Mouse (Mus musculus) splenic B cell, adult 2 months (primary cell): ENCODE results near the gene Lysmd1.
"Not testable (repeated sequence)": the region's sequence is repeated elsewhere in the genome, so short reads cannot be mapped to it uniquely, and the experiment has no call there.

ENCODE experiments used
- DNase-seq: peaks from one replicate; pipeline ENCODE4 v3.0.0-alpha.2; 2011; ENCODE audit warnings: low read depth, low spot score
- H3K27me3 ChIP-seq: 2 replicates; pipeline ENCODE4 v1.6.1; 2012; ENCODE audit warnings: mild to moderate bottlenecking, low read length, moderate library complexity, mixed read lengths; ENCODE audit not compliant: control insufficient read depth, poor library complexity, insufficient read depth, severe bottlenecking
- H3K36me3 ChIP-seq: 2 replicates; pipeline ENCODE4 v1.6.1; 2012; ENCODE audit warnings: mild to moderate bottlenecking, low read length, moderate library complexity, mixed read lengths; ENCODE audit not compliant: control insufficient read depth, poor library complexity, insufficient read depth, severe bottlenecking

Gene Lysmd1

GRCm38 (mm10) chr3:95133680-95134101, at the start of gene Lysmd1, which contains the start of gene Scnm1:
TSS of gene Lysmd1 (plus strand) at chr3:95134088.
TSS of gene Scnm1 (minus strand) at chr3:95134011.
- Histone ChIP-seq H3K27me3 (no peaks in the 10 kb centered on the region), H3K36me3 (peaks cover 11% of the 10 kb centered on the region)
- peak; percentile 95 for DNase-seq

- Histone ChIP-seq H3K36me3 (0 out of 2 replicates have a peak, but pooled peaks cover 2% of the 10 kb centered on the region), H3K27me3 (no peaks in the 10 kb centered on the region)
- no peak for DNase-seq
These were observed 45.8 kb upstream of the Lysmd1 start for GRCm38 (mm10) chr3:95088071-95088470.

DNA sequence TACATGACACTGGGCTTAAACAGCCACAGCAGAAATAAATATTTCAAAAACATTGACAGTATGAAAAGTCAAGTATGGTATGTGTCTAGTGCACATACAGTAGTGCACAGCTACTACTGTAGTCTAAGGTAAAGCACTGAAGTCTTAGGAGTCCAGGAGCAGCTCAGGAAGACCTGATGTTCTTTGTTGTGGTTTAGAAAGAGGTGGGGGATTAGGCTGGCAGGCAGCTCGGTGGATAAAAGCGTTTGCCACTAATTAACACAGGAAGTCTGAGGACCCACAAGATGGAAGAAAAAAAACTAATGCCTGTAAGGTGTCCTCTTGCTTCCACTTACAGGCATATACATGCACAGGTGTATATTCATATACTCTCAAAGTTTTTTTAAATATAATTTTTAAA, 33.0 kb upstream of the Lysmd1 start:
- Histone ChIP-seq H3K36me3 (0 out of 2 replicates have a peak, but pooled peaks cover 2% of the 10 kb centered on the region), H3K27me3 (no peaks in the 10 kb centered on the region)
- DNase-seq: no peak

- H3K27me3 ChIP-seq: no peaks in the 10 kb centered on the region
- H3K36me3 ChIP-seq: no peaks in the 10 kb centered on the region
- no peak for DNase-seq
These were observed 28.8 kb upstream of the Lysmd1 start for GRCm38 (mm10) chr3:95105121-95105520.

DNA sequence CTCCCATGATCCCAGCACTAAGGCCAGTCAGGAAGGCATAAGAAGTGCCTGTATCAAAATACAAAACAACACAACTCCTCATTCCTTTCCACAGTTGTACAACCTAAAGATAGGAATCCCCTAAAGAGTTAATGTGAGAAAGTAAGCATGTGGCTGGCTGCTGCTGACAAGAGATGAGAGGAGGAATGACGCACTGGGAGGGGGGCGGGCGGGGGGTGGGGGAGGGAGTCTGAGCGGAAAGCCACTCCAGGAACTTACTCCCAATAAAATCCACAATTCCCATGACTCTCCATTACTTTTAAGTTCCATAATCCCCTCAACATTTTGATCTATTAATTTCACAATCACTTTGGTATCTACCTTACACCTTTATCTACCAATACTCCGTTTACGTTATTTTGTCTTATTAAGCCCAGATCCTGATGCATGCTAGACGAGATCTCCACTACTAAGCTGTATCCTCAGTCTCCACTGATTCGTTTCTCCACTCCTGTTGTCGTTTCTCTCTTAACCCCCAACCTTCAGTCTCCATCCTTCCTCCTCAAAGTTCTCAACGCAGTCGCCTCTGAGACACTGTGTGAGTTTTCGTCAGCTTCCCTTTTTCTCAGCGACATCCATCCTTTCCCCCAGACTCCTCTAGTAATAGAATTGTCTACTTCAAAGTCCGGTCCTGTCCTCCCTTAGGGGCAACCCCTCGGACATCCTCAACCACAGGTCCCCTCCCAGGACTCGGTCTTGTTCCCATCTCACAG, 28.1 kb upstream of the Lysmd1 start:
- DNase-seq: peak; percentile 34

DNA sequence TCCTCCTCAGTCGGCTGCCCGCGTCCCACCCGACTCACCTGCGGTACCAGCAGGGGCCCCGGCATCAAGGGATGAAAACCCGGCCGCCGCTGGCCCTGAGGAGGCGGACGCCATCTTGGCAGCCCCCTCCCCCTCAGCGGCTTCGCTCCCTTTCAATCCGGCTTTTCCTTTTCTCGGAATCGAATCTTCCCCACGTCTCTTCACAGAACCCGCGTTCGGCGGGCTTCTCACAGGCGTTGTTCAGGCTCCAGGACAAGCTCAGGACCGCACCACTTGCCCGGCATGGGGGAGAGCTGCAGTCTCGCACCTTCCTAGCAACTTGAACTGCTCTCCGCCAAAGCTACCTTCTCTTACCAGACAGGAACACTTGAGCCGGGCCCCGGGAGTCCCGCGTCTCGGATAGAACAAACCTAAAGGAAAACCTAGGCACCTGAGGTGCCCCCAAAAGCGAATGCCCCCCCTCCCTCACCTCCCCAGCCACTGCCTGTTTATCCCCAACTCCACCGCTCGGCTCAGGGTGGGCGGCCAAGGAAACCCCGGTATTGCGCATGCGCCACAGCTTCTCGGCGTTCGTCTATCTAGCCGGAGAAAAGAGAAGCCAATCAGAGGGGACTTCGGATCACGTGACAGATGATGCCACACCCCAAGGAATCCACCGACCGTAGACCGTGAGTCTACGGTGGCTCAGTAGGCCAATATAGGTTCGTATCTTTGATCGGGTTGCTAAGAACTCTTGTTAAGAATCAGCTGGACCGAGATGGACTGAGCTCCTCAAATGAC, 27.4 kb upstream of the Lysmd1 start, which contains the start of gene Pip5k1a:
TSS of gene Pip5k1a (minus strand) at position 593 of the 780 bp plus-strand sequence.
- H3K27me3 ChIP-seq: no peaks in the 10 kb centered on the region
- DNase-seq: peak; percentile 99
- no peaks in the 10 kb centered on the region for H3K36me3 ChIP-seq

More for the DNA sequence above, 28.1 kb upstream of the Lysmd1 start:
- H3K36me3 ChIP-seq: no peaks in the 10 kb centered on the region
- no peaks in the 10 kb centered on the region for H3K27me3 ChIP-seq

- H3K36me3 ChIP-seq, DNase-seq, H3K27me3 ChIP-seq: not testable (repeated sequence)
These were observed 26.6 kb upstream of the Lysmd1 start for GRCm38 (mm10) chr3:95107308-95107707.

- peak; percentile 26 for DNase-seq
- H3K36me3 ChIP-seq: no peaks in the 10 kb centered on the region
- H3K27me3 ChIP-seq: no peaks in the 10 kb centered on the region
These were observed 26.0 kb upstream of the Lysmd1 start for GRCm38 (mm10) chr3:95107898-95108297.

- peak; percentile 90 for DNase-seq
- no peaks in the 10 kb centered on the region for H3K27me3 ChIP-seq
- no peaks in the 10 kb centered on the region; the same call in 1 of the 2 replicates for H3K36me3 ChIP-seq
These were observed 22.8 kb upstream of the Lysmd1 start, which contains the start of gene Vps72 for GRCm38 (mm10) chr3:95110911-95111726. TSS of gene Vps72 (plus strand) at chr3:95111022.

- Histone ChIP-seq H3K27me3 (no peaks in the 10 kb centered on the region), H3K36me3 (no peaks in the 10 kb centered on the region; the same call in 1 of the 2 replicates)
- DNase-seq: no peak
These were observed 21.1 kb upstream of the Lysmd1 start for GRCm38 (mm10) chr3:95112760-95113159.

GRCm38 (mm10) chr3:95117751-95118150, 16.1 kb upstream of the Lysmd1 start:
- Histone ChIP-seq H3K27me3 (no peaks in the 10 kb centered on the region), H3K36me3 (peaks cover 11% of the 10 kb centered on the region)
- DNase-seq: no peak

- DNase-seq: no peak
- no peaks in the 10 kb centered on the region for H3K27me3 ChIP-seq
- H3K36me3 ChIP-seq: peaks cover 11% of the 10 kb centered on the region
These were observed 12.3 kb upstream of the Lysmd1 start for GRCm38 (mm10) chr3:95121580-95121979.

GRCm38 (mm10) chr3:95124246-95124645, 9.6 kb upstream of the Lysmd1 start, which contains the start of gene Tmod4:
TSS of gene Tmod4 (plus strand) at chr3:95124476.
- H3K36me3 ChIP-seq: peaks cover 11% of the 10 kb centered on the region
- H3K27me3 ChIP-seq: no peaks in the 10 kb centered on the region
- DNase-seq: peak; percentile 40

- H3K36me3 ChIP-seq: peaks cover 14% of the 10 kb centered on the region
- no peaks in the 10 kb centered on the region for H3K27me3 ChIP-seq
- no peak for DNase-seq
These were observed 8.9 kb upstream of the Lysmd1 start for GRCm38 (mm10) chr3:95124972-95125371.
